Mouse (Mus musculus) megakaryocyte, embryonic 14.5 days (primary cell): ENCODE data around the gene Otud5. TPM values are rescaled to one million over a fixed set of nuclear protein-coding genes. Genes with fewer than 3 reads are reported as not detected.
A peak's percentile ranks its signal among the peaks of the same experiment; 100 is the strongest.

ENCODE experiments used
- H3K27me3 ChIP-seq: replicated peaks from 2 replicates; pipeline ENCODE3; 2012; ENCODE audit warnings: inconsistent platforms
- H3K36me3 ChIP-seq: replicated peaks from 2 replicates; pipeline ENCODE3; 2012; ENCODE audit warnings: low read length, inconsistent platforms, mixed read lengths
- H3K4me1 ChIP-seq: 2 replicates; pipeline ENCODE4 v1.6.1; 2012; ENCODE audit warnings: inconsistent platforms
- H3K4me3 ChIP-seq: replicated peaks from 2 replicates; pipeline ENCODE3; 2012; ENCODE audit warnings: moderate library complexity, mild to moderate bottlenecking, inconsistent platforms
- H3K9me3 ChIP-seq: 2 replicates; pipeline ENCODE4 v1.6.1; 2012; ENCODE audit warnings: inconsistent platforms
- FLI1 ChIP-seq: IDR thresholded peaks from 2 replicates; pipeline ENCODE4 v1.6.1; 2012; ENCODE audit warnings: low read length, inconsistent platforms, mixed read lengths
- GATA1 ChIP-seq: IDR thresholded peaks from 3 replicates; pipeline ENCODE4 v1.6.1; 2012; ENCODE audit warnings: mixed read lengths, low read length, inconsistent platforms, borderline replicate concordance
- polyA plus RNA-seq: library from polyadenylated mRNA; stranded (reverse); fragments of >175 nt; gene quantifications from 2 replicates; pipeline ENCODE4 v1.2.3, GENCODE M21; 2012; ENCODE audit warnings: low replicate concordance; ENCODE audit not compliant: insufficient read depth

The Otud5 gene
- polyA plus RNA-seq, 1 experiment, result 89.2 TPM

DNA sequence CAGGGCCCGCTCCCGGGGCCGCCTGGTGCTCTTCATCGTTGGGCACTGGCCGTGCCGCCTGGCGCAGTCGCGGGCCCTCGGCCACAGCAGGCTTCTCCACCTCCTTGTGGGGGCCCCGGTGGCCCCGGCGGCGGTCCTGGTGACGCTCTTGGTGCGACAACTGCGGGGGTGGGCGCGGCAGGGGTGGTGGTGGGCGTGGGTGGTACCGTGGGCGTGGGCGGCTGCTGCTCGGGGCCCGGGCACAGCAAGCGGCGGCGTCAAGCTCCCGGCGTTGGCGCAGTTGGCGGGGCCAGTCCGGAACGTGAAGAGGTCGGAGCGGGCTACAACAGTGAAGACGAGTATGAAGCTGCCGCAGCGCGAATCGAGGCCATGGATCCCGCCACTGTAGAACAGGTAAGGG lies 1.2 kb downstream of the Otud5 start:
- Histone ChIP-seq H3K27me3 (no peaks in the 10 kb centered on the region), H3K9me3 (peaks cover 10% of the 10 kb centered on the region; the same call in 1 of the 2 replicates), H3K4me1 (peaks cover 32% of the 10 kb centered on the region), H3K4me3 (peak overlapping the region; percentile 95), H3K36me3 (peaks cover 20% of the 10 kb centered on the region)
- no peak for TF ChIP-seq GATA1
- no peak for TF ChIP-seq FLI1

DNA sequence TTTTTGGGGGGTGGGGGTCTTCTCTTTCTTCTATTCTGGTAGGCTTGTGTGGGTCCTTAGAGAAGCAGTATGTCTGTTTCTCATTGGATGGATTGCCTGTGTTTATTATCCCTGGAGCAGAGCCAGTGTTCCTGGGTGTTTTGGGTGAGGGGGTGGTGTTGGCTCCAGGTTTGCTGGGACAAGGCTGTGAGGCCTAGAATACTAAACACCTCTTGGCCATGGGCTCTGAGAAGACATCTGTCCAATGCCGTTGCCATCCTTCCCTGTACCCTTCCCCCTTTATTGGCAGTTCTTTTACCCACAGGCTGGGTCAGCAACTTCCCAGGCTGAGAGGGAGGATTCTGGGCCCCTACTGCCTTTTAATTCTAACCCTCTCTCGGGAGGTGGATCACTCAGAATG lies 6.7 kb downstream of the Otud5 start:
- no peaks in the 10 kb centered on the region for H3K9me3 ChIP-seq
- H3K4me3 ChIP-seq, result no peak overlapping the region
- peaks cover 59% of the 10 kb centered on the region for H3K36me3 ChIP-seq
- TF ChIP-seq FLI1, result no peak
- no peak for TF ChIP-seq GATA1
- H3K4me1 ChIP-seq, result peaks cover 36% of the 10 kb centered on the region
- H3K27me3 ChIP-seq, result no peaks in the 10 kb centered on the region

DNA sequence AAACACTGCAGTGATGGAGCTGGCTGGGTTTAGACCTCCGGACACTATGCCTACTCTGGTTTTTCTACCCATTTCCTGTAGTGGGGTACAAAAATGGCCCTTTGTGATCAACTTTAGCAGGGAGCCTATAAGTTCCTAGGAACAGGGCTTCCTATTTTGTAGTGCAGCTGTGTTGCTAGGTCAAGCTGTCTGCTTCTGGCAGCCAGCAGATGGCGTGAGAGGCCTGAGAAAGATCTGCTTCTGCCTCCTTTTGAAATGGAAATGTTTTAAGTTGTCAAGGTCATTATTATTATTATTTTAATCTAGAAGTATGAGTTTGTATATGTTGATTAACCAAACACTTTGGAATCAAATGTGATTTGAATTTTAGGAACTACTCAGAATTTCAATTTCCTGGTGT lies 13.4 kb downstream of the Otud5 start:
- no peaks in the 10 kb centered on the region for H3K27me3 ChIP-seq
- TF ChIP-seq GATA1 (no peak), FLI1 (no peak)
- no peaks in the 10 kb centered on the region for H3K9me3 ChIP-seq
- peaks cover 51% of the 10 kb centered on the region for H3K4me1 ChIP-seq
- H3K36me3 ChIP-seq, result peaks cover 43% of the 10 kb centered on the region
- H3K4me3 ChIP-seq, result no peak overlapping the region

- peaks cover 25% of the 10 kb centered on the region for H3K36me3 ChIP-seq
- TF ChIP-seq FLI1 (no peak), GATA1 (no peak)
- peaks cover 73% of the 10 kb centered on the region for H3K4me1 ChIP-seq
- H3K27me3 ChIP-seq, result no peaks in the 10 kb centered on the region
- H3K9me3 ChIP-seq, result no peaks in the 10 kb centered on the region
- peak overlapping the region; percentile 65 for H3K4me3 ChIP-seq
Measured at GRCm38 (mm10) chrX:7859191-7859753, 18.1 kb downstream of the Otud5 start.

DNA sequence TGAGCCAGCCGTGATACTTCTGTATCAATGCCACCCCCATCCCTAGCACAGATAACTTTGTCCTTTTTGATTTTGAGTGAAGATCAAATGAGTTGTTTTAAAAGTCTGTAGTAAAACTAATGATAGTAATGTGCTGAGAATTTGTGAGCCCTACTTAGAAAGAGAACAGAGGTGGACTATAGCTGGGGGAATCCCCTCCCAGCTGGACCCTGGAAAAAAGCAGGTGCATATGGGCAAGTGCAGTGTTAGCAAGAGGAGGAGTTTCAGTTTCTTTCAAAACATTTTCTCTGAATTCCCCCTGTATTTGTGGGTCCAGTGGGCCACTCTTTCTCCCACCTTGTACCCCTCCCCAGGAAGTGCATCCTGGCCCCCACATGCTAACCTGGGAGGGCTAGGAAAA lies 22.0 kb downstream of the Otud5 start:
- peaks cover 32% of the 10 kb centered on the region for H3K36me3 ChIP-seq
- no peak for TF ChIP-seq GATA1
- no peak for TF ChIP-seq FLI1
- H3K4me1 ChIP-seq, result peaks cover 97% of the 10 kb centered on the region
- no peak overlapping the region for H3K4me3 ChIP-seq
- H3K9me3 ChIP-seq, result no peaks in the 10 kb centered on the region
- no peaks in the 10 kb centered on the region for H3K27me3 ChIP-seq

DNA sequence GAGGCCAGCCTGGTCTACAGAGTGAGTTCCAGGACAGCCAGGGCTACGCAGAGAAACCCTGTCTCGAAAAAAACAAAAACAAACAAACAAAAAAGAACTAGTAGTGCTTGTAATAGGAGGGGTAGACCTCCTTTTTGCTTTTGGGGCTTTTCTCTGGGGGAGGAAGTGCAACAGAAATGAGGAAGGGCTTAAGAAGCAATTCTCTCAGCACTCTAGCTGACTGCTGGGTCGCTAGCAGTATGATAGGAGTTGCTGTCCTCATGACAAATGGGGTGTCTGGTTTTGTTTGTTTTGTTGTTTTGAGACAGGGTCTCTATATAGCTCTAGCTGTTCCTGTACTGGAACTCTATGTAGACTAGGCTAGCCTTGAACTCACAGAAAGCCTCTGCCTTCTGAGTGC lies 23.4 kb downstream of the Otud5 start:
- no peak for TF ChIP-seq FLI1
- Histone ChIP-seq H3K36me3 (peaks cover 42% of the 10 kb centered on the region), H3K9me3 (no peaks in the 10 kb centered on the region), H3K4me1 (peaks cover 86% of the 10 kb centered on the region), H3K4me3 (no peak overlapping the region), H3K27me3 (no peaks in the 10 kb centered on the region)

GRCm38 (mm10) chrX:7865343-7865742 lies 24.2 kb downstream of the Otud5 start:
- Histone ChIP-seq H3K36me3 (peaks cover 47% of the 10 kb centered on the region), H3K4me3 (peak overlapping the region; percentile 69), H3K9me3 (no peaks in the 10 kb centered on the region), H3K27me3 (no peaks in the 10 kb centered on the region), H3K4me1 (peaks cover 78% of the 10 kb centered on the region)
- TF ChIP-seq GATA1 (no peak), FLI1 (no peak)

GRCm38 (mm10) chrX:7865786-7866185 lies 24.6 kb downstream of the Otud5 start:
- TF ChIP-seq GATA1 (no peak), FLI1 (no peak)
- peaks cover 74% of the 10 kb centered on the region for H3K4me1 ChIP-seq
- H3K27me3 ChIP-seq, result no peaks in the 10 kb centered on the region
- peaks cover 47% of the 10 kb centered on the region for H3K36me3 ChIP-seq
- H3K4me3 ChIP-seq, result peak overlapping the region; percentile 4
- no peaks in the 10 kb centered on the region for H3K9me3 ChIP-seq

- peaks cover 60% of the 10 kb centered on the region for H3K4me1 ChIP-seq
- H3K36me3 ChIP-seq, result peaks cover 52% of the 10 kb centered on the region
- no peak overlapping the region for H3K4me3 ChIP-seq
- H3K9me3 ChIP-seq, result no peaks in the 10 kb centered on the region
- H3K27me3 ChIP-seq, result no peaks in the 10 kb centered on the region
- TF ChIP-seq GATA1 (no peak), FLI1 (no peak)
Measured at GRCm38 (mm10) chrX:7867141-7867540, 26.0 kb downstream of the Otud5 start.

GRCm38 (mm10) chrX:7868506-7868905 lies 27.3 kb downstream of the Otud5 start:
- Histone ChIP-seq H3K4me3 (no peak overlapping the region), H3K27me3 (no peaks in the 10 kb centered on the region), H3K9me3 (no peaks in the 10 kb centered on the region), H3K36me3 (peaks cover 66% of the 10 kb centered on the region), H3K4me1 (peaks cover 59% of the 10 kb centered on the region)
- TF ChIP-seq FLI1 (no peak), GATA1 (no peak)

DNA sequence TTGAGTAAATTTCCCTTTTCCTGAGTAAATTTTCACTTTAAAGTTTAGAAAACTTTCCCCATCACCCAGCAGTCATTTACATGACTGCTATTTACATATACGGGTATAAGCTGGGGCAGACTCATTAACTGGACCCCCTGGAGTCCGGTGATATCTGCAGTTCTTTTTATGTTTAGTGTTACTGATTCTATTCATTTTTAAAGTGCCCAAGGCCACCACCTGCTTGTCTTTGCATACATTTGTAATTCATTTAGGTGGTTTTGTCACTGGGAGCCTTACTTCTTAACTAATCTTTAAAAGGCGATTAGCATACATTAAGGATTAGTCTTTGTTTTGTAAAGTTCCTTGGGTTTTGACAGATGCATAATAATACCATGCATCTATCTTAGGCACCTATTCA lies 28.7 kb downstream of the Otud5 start:
- no peak overlapping the region for H3K4me3 ChIP-seq
- TF ChIP-seq FLI1 (no peak), GATA1 (no peak)
- peaks cover 52% of the 10 kb centered on the region for H3K4me1 ChIP-seq
- no peaks in the 10 kb centered on the region for H3K27me3 ChIP-seq
- no peaks in the 10 kb centered on the region for H3K9me3 ChIP-seq
- H3K36me3 ChIP-seq, result peaks cover 79% of the 10 kb centered on the region
